Mouse (Mus musculus): ENCODE data around the gene Phc2.

DNA sequence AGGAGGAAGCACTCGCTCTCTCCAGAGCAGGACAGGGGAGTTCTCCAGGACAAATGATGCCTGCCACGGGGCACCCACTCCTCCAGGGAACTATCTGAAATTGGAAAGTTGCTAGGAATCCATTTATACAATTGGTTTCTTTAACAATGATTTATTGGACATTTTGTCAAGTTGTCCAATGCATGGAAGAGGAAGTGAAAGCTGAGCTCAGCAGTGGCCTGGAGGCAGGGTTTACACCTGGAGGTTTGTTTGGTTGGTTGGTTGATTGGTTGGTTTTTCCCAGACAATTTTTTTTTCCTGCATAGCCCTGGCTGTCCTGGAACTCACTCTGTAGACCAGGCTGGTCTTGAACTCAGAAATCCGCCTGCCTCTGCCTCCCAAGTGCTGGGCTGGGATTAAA is 9.5 kb downstream of the Phc2 start:
- TF ChIP-seq POLR2A (IDR thresholded peaks at IDR 0.05; ENCODE audit: low read depth, low read length) = no peak
- no peak for TF ChIP-seq CTCF (IDR thresholded peaks at IDR 0.05; ENCODE audit: borderline replicate concordance, insufficient read depth, low read length)
